Mouse (Mus musculus) spleen, postnatal 4 days (tissue): ENCODE data around the gene Nanog.
"Not testable (repeated sequence)": the region's sequence is repeated elsewhere in the genome, so short reads cannot be mapped to it uniquely, and the experiment has no call there.

Source experiments
- DNase-seq, 2 experiments: peaks; one replicate each; pipeline ENCODE4 v3.0.0; 2022; ENCODE audit warnings: low spot score in 2 of 2

Gene Nanog

GRCm38 (mm10) chr6:122707036-122707800 is at the start of gene Nanog:
Gene Nanog (plus strand): TSS chr6:122707489.
- no peak for DNase-seq

GRCm38 (mm10) chr6:122657630-122658029 is 49.7 kb upstream of the Nanog start:
- DNase-seq: no peak

GRCm38 (mm10) chr6:122659567-122659966 is 47.7 kb upstream of the Nanog start:
- no peak for DNase-seq

GRCm38 (mm10) chr6:122660601-122661379 is 46.5 kb upstream of the Nanog start:
- DNase-seq: no peak

GRCm38 (mm10) chr6:122662551-122663264 is 44.6 kb upstream of the Nanog start:
- DNase-seq: no peak

GRCm38 (mm10) chr6:122663596-122664206 is 43.6 kb upstream of the Nanog start:
- DNase-seq: no peak

GRCm38 (mm10) chr6:122665866-122666265 is 41.4 kb upstream of the Nanog start:
- no peak for DNase-seq

- no peak for DNase-seq
Observed at GRCm38 (mm10) chr6:122667715-122668114, 39.6 kb upstream of the Nanog start.

GRCm38 (mm10) chr6:122668823-122669222 is 38.5 kb upstream of the Nanog start:
- no peak for DNase-seq

- peak; percentile 84 to 92 for DNase-seq
Observed at GRCm38 (mm10) chr6:122669406-122670200, 37.7 kb upstream of the Nanog start.

GRCm38 (mm10) chr6:122670201-122670551 is 37.1 kb upstream of the Nanog start:
- no peak for DNase-seq

GRCm38 (mm10) chr6:122670841-122671240 is 36.4 kb upstream of the Nanog start:
- no peak for DNase-seq

GRCm38 (mm10) chr6:122672746-122673145 is 34.5 kb upstream of the Nanog start:
- no peak for DNase-seq

GRCm38 (mm10) chr6:122682646-122683045 is 24.6 kb upstream of the Nanog start:
- DNase-seq: no peak

GRCm38 (mm10) chr6:122686709-122687108 is 20.6 kb upstream of the Nanog start:
- no peak for DNase-seq

- no peak for DNase-seq
Observed at GRCm38 (mm10) chr6:122689411-122690055, 17.8 kb upstream of the Nanog start.

- DNase-seq: no peak
Observed at GRCm38 (mm10) chr6:122690082-122690481, 17.2 kb upstream of the Nanog start.

- DNase-seq: no peak
Observed at GRCm38 (mm10) chr6:122695398-122695797, 11.9 kb upstream of the Nanog start.

GRCm38 (mm10) chr6:122699628-122700027 is 7.7 kb upstream of the Nanog start:
- not testable (repeated sequence) for DNase-seq

GRCm38 (mm10) chr6:122701816-122702215 is 5.5 kb upstream of the Nanog start:
- DNase-seq: no peak
